Mouse (Mus musculus): ENCODE results near the gene Qser1.

The Qser1 gene

GRCm38 (mm10) chr2:104740248-104740949, 76.2 kb downstream of the Qser1 start:
- no peak for DNase-seq (ENCODE audit: inconsistent age in 2 of 2, low spot score in 1 of 2)

GRCm38 (mm10) chr2:104739691-104740090, 76.9 kb downstream of the Qser1 start:
- DNase-seq (ENCODE audit: inconsistent age in 2 of 2, low spot score in 1 of 2) = no peak

GRCm38 (mm10) chr2:104736241-104736640, 80.3 kb downstream of the Qser1 start:
- DNase-seq (ENCODE audit: inconsistent age in 2 of 2, low spot score in 1 of 2) = peak in 1 of 2 experiments; percentile 35

- DNase-seq (ENCODE audit: inconsistent age in 2 of 2, low spot score in 1 of 2) = peak in 1 of 2 experiments; percentile 38
Observed at GRCm38 (mm10) chr2:104732562-104733256, 83.9 kb downstream of the Qser1 start.

- peak in 1 of 2 experiments; percentile 38 for DNase-seq (ENCODE audit: inconsistent age in 2 of 2, low spot score in 1 of 2)
Observed at GRCm38 (mm10) chr2:104732033-104732444, 84.5 kb downstream of the Qser1 start.

- DNase-seq (ENCODE audit: inconsistent age in 2 of 2, low spot score in 1 of 2) = no peak
Observed at GRCm38 (mm10) chr2:104727369-104727768, 89.2 kb downstream of the Qser1 start.

- DNase-seq (ENCODE audit: inconsistent age in 2 of 2, low spot score in 1 of 2) = no peak
Observed at GRCm38 (mm10) chr2:104722021-104722420, 94.5 kb downstream of the Qser1 start.

GRCm38 (mm10) chr2:104717827-104718226, 98.7 kb downstream of the Qser1 start:
- no peak for DNase-seq (ENCODE audit: inconsistent age in 2 of 2, low spot score in 1 of 2)

- DNase-seq (ENCODE audit: inconsistent age in 2 of 2, low spot score in 1 of 2) = no peak
Observed at GRCm38 (mm10) chr2:104717231-104717735, 99.3 kb downstream of the Qser1 start.

- no peak for DNase-seq (ENCODE audit: inconsistent age in 2 of 2, low spot score in 1 of 2)
Observed at GRCm38 (mm10) chr2:104716279-104716678, 100.3 kb downstream of the Qser1 start, which contains the start of gene Pin1rt1. TSS of gene Pin1rt1 (minus strand) at chr2:104716379.

GRCm38 (mm10) chr2:104714254-104714691, 102.3 kb downstream of the Qser1 start:
- no peak for DNase-seq (ENCODE audit: inconsistent age in 2 of 2, low spot score in 1 of 2)

- DNase-seq (ENCODE audit: inconsistent age in 2 of 2, low spot score in 1 of 2) = no peak
Observed at GRCm38 (mm10) chr2:104712486-104712809, 104.1 kb downstream of the Qser1 start.

GRCm38 (mm10) chr2:104711585-104712485, 104.7 kb downstream of the Qser1 start, which contains the start of gene Tcp11l1:
TSS of gene Tcp11l1 (minus strand) at chr2:104712169.
- peak; percentile 78 to 95 for DNase-seq (ENCODE audit: inconsistent age in 2 of 2, low spot score in 1 of 2)

- no peak for DNase-seq (ENCODE audit: inconsistent age in 2 of 2, low spot score in 1 of 2)
Observed at GRCm38 (mm10) chr2:104710670-104711370, 105.7 kb downstream of the Qser1 start.

- no peak for DNase-seq (ENCODE audit: inconsistent age in 2 of 2, low spot score in 1 of 2)
Observed at GRCm38 (mm10) chr2:104709786-104710337, 106.7 kb downstream of the Qser1 start.
